11 mouse cellular contexts compared by ENCODE assay signal in the genomic region with DNA sequence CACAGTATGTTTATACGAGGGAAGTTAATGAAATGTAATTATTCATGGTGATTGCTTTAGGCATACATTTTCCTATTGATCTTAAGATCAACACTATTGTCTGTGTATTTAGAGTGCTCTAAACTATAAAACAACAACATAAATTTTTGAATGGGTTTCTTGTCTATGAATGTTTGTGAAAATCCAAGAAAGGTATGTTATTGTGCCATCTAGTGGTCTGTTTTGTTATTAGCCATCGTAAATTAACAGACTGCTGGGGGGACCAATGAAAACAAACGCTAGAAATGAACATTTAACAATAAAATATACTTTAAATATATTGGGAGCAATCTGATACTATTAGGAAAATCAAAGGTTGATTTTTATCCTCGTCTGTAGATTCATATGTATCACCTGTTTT.
DNase-seq lines count a peak whose midpoint lies in the region; ATAC-seq lines count a peak whose summit lies in the region.
"Had no signal": no experiment of that assay in that cellular context is flagged by ENCODE, and none has a peak within 500 bp of the region (broad histone marks: within the 10 kb centered on the region; RNA-seq: fewer than 3 reads in every experiment).

No protein-coding gene starts in this region.

- H3K27ac ChIP-seq in hindbrain, embryonic 14.5 days: no peak overlapping the region
- H3K27ac ChIP-seq in hindbrain, embryonic 13.5 days: no peak overlapping the region
- H3K27ac ChIP-seq in midbrain, embryonic 14.5 days (replicated peaks; ENCODE audit: low read depth, low read length): no peak overlapping the region
- H3K27ac ChIP-seq in midbrain, embryonic 16.5 days (ENCODE audit: low read length): no peak overlapping the region
- H3K27ac ChIP-seq: liver, embryonic 13.5 days; neural tube, embryonic 13.5 days had no signal

- H3K9me3 ChIP-seq in hindbrain, embryonic 14.5 days (ENCODE audit: control insufficient read depth, low read length): no peaks in the 10 kb centered on the region
- no peaks in the 10 kb centered on the region for H3K9me3 ChIP-seq in hindbrain, embryonic 13.5 days
- no peaks in the 10 kb centered on the region for H3K9me3 ChIP-seq in midbrain, embryonic 14.5 days (ENCODE audit: control insufficient read depth, low read length)
- H3K9me3 ChIP-seq in midbrain, embryonic 16.5 days (replicated peaks; ENCODE audit: control insufficient read depth, low read length, poor library complexity, severe bottlenecking): no peaks in the 10 kb centered on the region
- H3K9me3 ChIP-seq: liver, embryonic 13.5 days; neural tube, embryonic 13.5 days had no signal

- WGBS in hindbrain, embryonic 14.5 days: 21% methylated on average over 4 of the region's 4 CpGs
- 22% methylated on average over 4 of the region's 4 CpGs for WGBS in hindbrain, embryonic 13.5 days
- 21% methylated on average over 4 of the region's 4 CpGs for WGBS in midbrain, embryonic 14.5 days
- WGBS in midbrain, embryonic 16.5 days: 20% methylated on average over 4 of the region's 4 CpGs

- no peaks in the 10 kb centered on the region for H3K4me1 ChIP-seq in hindbrain, embryonic 14.5 days (replicated peaks; ENCODE audit: control insufficient read depth, insufficient read depth, low read length)
- H3K4me1 ChIP-seq in hindbrain, embryonic 13.5 days (replicated peaks): no peaks in the 10 kb centered on the region
- H3K4me1 ChIP-seq in midbrain, embryonic 14.5 days (ENCODE audit: control insufficient read depth, insufficient read depth, low read length): no peaks in the 10 kb centered on the region
- no peaks in the 10 kb centered on the region for H3K4me1 ChIP-seq in midbrain, embryonic 16.5 days (ENCODE audit: control insufficient read depth, insufficient read depth, low read length)
- H3K4me1 ChIP-seq: liver, embryonic 13.5 days; neural tube, embryonic 13.5 days had no signal

- H3K36me3 ChIP-seq in hindbrain, embryonic 14.5 days (replicated peaks; ENCODE audit: control insufficient read depth, insufficient read depth): no peaks in the 10 kb centered on the region
- no peaks in the 10 kb centered on the region for H3K36me3 ChIP-seq in hindbrain, embryonic 13.5 days
- H3K36me3 ChIP-seq in midbrain, embryonic 14.5 days (ENCODE audit: control insufficient read depth, insufficient read depth, low read length): no peaks in the 10 kb centered on the region
- H3K36me3 ChIP-seq in midbrain, embryonic 16.5 days (ENCODE audit: control insufficient read depth, insufficient read depth, low read length): no peaks in the 10 kb centered on the region
- H3K36me3 ChIP-seq: liver, embryonic 13.5 days; neural tube, embryonic 13.5 days had no signal

- no peaks in the 10 kb centered on the region for H3K27me3 ChIP-seq in hindbrain, embryonic 14.5 days (ENCODE audit: control insufficient read depth, insufficient read depth, low read length)
- H3K27me3 ChIP-seq in hindbrain, embryonic 13.5 days: no peaks in the 10 kb centered on the region
- H3K27me3 ChIP-seq in midbrain, embryonic 14.5 days (ENCODE audit: control insufficient read depth, insufficient read depth, low read length): no peaks in the 10 kb centered on the region
- no peaks in the 10 kb centered on the region for H3K27me3 ChIP-seq in midbrain, embryonic 16.5 days (ENCODE audit: control insufficient read depth, insufficient read depth, low read depth, low read length)
- H3K27me3 ChIP-seq: liver, embryonic 13.5 days; neural tube, embryonic 13.5 days had no signal

- H3K4me2 ChIP-seq in hindbrain, embryonic 14.5 days (replicated peaks): no peak overlapping the region
- no peak overlapping the region for H3K4me2 ChIP-seq in hindbrain, embryonic 13.5 days
- H3K4me2 ChIP-seq in midbrain, embryonic 14.5 days (ENCODE audit: low read length): no peak overlapping the region
- no peak overlapping the region for H3K4me2 ChIP-seq in midbrain, embryonic 16.5 days (ENCODE audit: low read length)
- H3K4me2 ChIP-seq: liver, embryonic 13.5 days; neural tube, embryonic 13.5 days had no signal

- H3K9ac ChIP-seq in hindbrain, embryonic 14.5 days: no peak overlapping the region
- H3K9ac ChIP-seq in hindbrain, embryonic 13.5 days: no peak overlapping the region
- H3K9ac ChIP-seq in midbrain, embryonic 14.5 days (replicated peaks; ENCODE audit: low read length): no peak overlapping the region
- no peak overlapping the region for H3K9ac ChIP-seq in midbrain, embryonic 16.5 days (ENCODE audit: low read depth, low read length)
- H3K9ac ChIP-seq: liver, embryonic 13.5 days; neural tube, embryonic 13.5 days had no signal

- intact Hi-C loops in heart, postnatal 25 days (cut with DNase I): loop anchor here (1.0 to 5.0 kb wide), 3 partner anchors 92 to 232 kb away; partner anchors contain the start of gene P3h2

- ATAC-seq in hindbrain, embryonic 14.5 days (ENCODE audit: low FRiP score): no peak
- no peak for ATAC-seq in hindbrain, embryonic 13.5 days (ENCODE audit: low FRiP score)
- ATAC-seq in midbrain, embryonic 14.5 days (ENCODE audit: low FRiP score, low TSS enrichment): no peak
- ATAC-seq in midbrain, embryonic 16.5 days: no peak

- DNase-seq in hindbrain, embryonic 14.5 days (ENCODE audit: low spot score): peak; percentile 82
- DNase-seq in midbrain, embryonic 14.5 days: peak; percentile 80
- peak; percentile 78 for DNase-seq in embryo, embryonic 10.5 days (ENCODE audit: low spot score)
- no peak for DNase-seq in right cerebral cortex, postnatal 25 days
- no peak for DNase-seq in left cerebral cortex, adult 8-10 months (ENCODE audit: low spot score in 2 of 2)
- no peak for DNase-seq in heart, postnatal 25 days (ENCODE audit: low spot score)
- DNase-seq: cerebellum, adult 9-11 months; liver, embryonic 13.5 days had no signal

- H3K4me3 ChIP-seq in hindbrain, embryonic 14.5 days (replicated peaks; ENCODE audit: low read length): no peak overlapping the region
- H3K4me3 ChIP-seq in hindbrain, embryonic 13.5 days: no peak overlapping the region
- no peak overlapping the region for H3K4me3 ChIP-seq in midbrain, embryonic 14.5 days (replicated peaks; ENCODE audit: low read depth, low read length)
- no peak overlapping the region for H3K4me3 ChIP-seq in midbrain, embryonic 16.5 days (ENCODE audit: low read depth, low read length)
- H3K4me3 ChIP-seq: liver, embryonic 13.5 days; neural tube, embryonic 13.5 days had no signal

Comparison
In these comparisons a context has a peak if more than half of its experiments do, and no peak if none do; other contexts are left out.
1. DNase-seq: peak in hindbrain, embryonic 14.5 days (single experiment), midbrain, embryonic 14.5 days (single experiment) and embryo, embryonic 10.5 days (single experiment); none in right cerebral cortex, postnatal 25 days (single experiment), left cerebral cortex, adult 8-10 months (0 of 2) and heart, postnatal 25 days (single experiment).